Mouse (Mus musculus) cortical plate, adult 2 months (tissue): Measurements from ENCODE around the gene Ptprd.

Experiments
- CTCF ChIP-seq: fragments of 200-500 bp; IDR thresholded peaks from 2 replicates; pipeline ENCODE4 v1.5.1; 2011; ENCODE audit warnings: mild to moderate bottlenecking, control low read depth, low read length; ENCODE audit not compliant: insufficient read depth; ENCODE audit errors: extremely low read depth
- POLR2A ChIP-seq: fragments of 200-500 bp; IDR thresholded peaks from 2 replicates; pipeline ENCODE4 v1.6.1; 2011; ENCODE audit warnings: mild to moderate bottlenecking, low read length, control low read depth; ENCODE audit not compliant: insufficient read depth; ENCODE audit errors: extremely low read depth

- TF ChIP-seq CTCF = no peak
- TF ChIP-seq POLR2A = no peak
These were observed 1770.9 kb downstream of the Ptprd start for GRCm38 (mm10) chr4:76440791-76441364.
